Mouse (Mus musculus) midbrain, embryonic 14.5 days (tissue): ENCODE results near the gene Runx1. TPM values are rescaled to one million over a fixed set of nuclear protein-coding genes. Genes with fewer than 3 reads are reported as not detected.

Experiments used
- ATAC-seq: fragments of 200-750 bp; cut with Nextera tagmentation; 2 replicates; pipeline ENCODE4 v1.8.0; 2017; ENCODE audit warnings: moderate number of reproducible peaks, moderate library complexity; ENCODE audit not compliant: low FRiP score, low TSS enrichment
- DNase-seq: peaks from one replicate; pipeline ENCODE4 v3.0.0-alpha.2; 2015
- H3K27ac ChIP-seq: fragments of 300-500 bp; sonication (generic); replicated peaks from 2 replicates; pipeline ENCODE4 v1.5.1; 2014; ENCODE audit warnings: mild to moderate bottlenecking, low read depth, low read length, moderate library complexity
- H3K27me3 ChIP-seq: fragments of 300-500 bp; sonication (generic); 2 replicates; pipeline ENCODE4 v1.6.1; 2014; ENCODE audit warnings: low read length, control low read depth, mixed read lengths; ENCODE audit not compliant: control insufficient read depth, insufficient read depth
- H3K36me3 ChIP-seq: fragments of 300-500 bp; sonication (generic); 2 replicates; pipeline ENCODE4 v1.6.1; 2014; ENCODE audit warnings: low read length, control low read depth; ENCODE audit not compliant: control insufficient read depth, insufficient read depth
- H3K4me1 ChIP-seq: fragments of 300-500 bp; sonication (generic); 2 replicates; pipeline ENCODE4 v1.6.1; 2014; ENCODE audit warnings: mild to moderate bottlenecking, antibody characterized with exemption, low read length, control low read depth; ENCODE audit not compliant: control insufficient read depth, insufficient read depth
- H3K4me2 ChIP-seq: fragments of 300-500 bp; sonication (generic); 2 replicates; pipeline ENCODE4 v1.6.1; 2014; ENCODE audit warnings: mild to moderate bottlenecking, low read length, moderate library complexity
- H3K4me3 ChIP-seq: fragments of 300-500 bp; sonication (generic); replicated peaks from 2 replicates; pipeline ENCODE4 v1.5.1; 2014; ENCODE audit warnings: low read depth, low read length
- H3K9ac ChIP-seq: fragments of 300-500 bp; sonication (generic); replicated peaks from 2 replicates; pipeline ENCODE4 v1.6.1; 2014; ENCODE audit warnings: mild to moderate bottlenecking, low read length, moderate library complexity
- H3K9me3 ChIP-seq: fragments of 300-500 bp; sonication (generic); 2 replicates; pipeline ENCODE4 v1.6.1; 2016; ENCODE audit warnings: low read length, control low read depth, mixed read lengths; ENCODE audit not compliant: control insufficient read depth
- WGBS: fragments of 180-500 bp; shearing (Covaris S2); extraction: QIAGEN DNeasy Blood & Tissue Kit; methylation state at CpG from one replicate; pipeline ENCODE4 v1.1.7; 2014; 5-methylcytosine and 5-hydroxymethylcytosine counted together
- polyA plus RNA-seq: library from polyadenylated mRNA; unstranded; fragments of >200 nt; fragmentation: Nextera tagmentation; extraction: Ambion mirVana; gene quantifications from 2 replicates; pipeline ENCODE4 v1.2.1, GENCODE M21; 2014

Runx1 gene
- polyA plus RNA-seq, 1 experiment from 2014 or later, result 0.76 TPM

- H3K4me3 ChIP-seq, result no peak overlapping the region
- H3K4me2 ChIP-seq, result no peak overlapping the region
- no peak overlapping the region for H3K27ac ChIP-seq
- 93% methylated on average over 21 of the region's 21 CpGs for WGBS
- no peaks in the 10 kb centered on the region for H3K36me3 ChIP-seq
- ATAC-seq, result no peak
- peaks cover 27% of the 10 kb centered on the region for H3K27me3 ChIP-seq
- H3K4me1 ChIP-seq, result no peaks in the 10 kb centered on the region
- no peak overlapping the region for H3K9ac ChIP-seq
- H3K9me3 ChIP-seq, result no peaks in the 10 kb centered on the region
- DNase-seq, result no peak
Measured at GRCm38 (mm10) chr16:92688941-92689340, 137.0 kb downstream of the Runx1 start.

- peaks cover 8% of the 10 kb centered on the region for H3K27me3 ChIP-seq
- WGBS, result 87% methylated on average over 10 of the region's 10 CpGs
- no peak overlapping the region for H3K4me3 ChIP-seq
- no peaks in the 10 kb centered on the region for H3K9me3 ChIP-seq
- no peaks in the 10 kb centered on the region for H3K36me3 ChIP-seq
- H3K4me1 ChIP-seq, result no peaks in the 10 kb centered on the region
- DNase-seq, result no peak
- H3K9ac ChIP-seq, result no peak overlapping the region
- ATAC-seq, result no peak
- H3K27ac ChIP-seq, result no peak overlapping the region
- no peak overlapping the region for H3K4me2 ChIP-seq
Measured at GRCm38 (mm10) chr16:92686978-92687377, 139.0 kb downstream of the Runx1 start.

- Histone ChIP-seq H3K4me3 (no peak overlapping the region), H3K4me2 (no peak overlapping the region), H3K27ac (no peak overlapping the region), H3K9me3 (no peaks in the 10 kb centered on the region), H3K36me3 (no peaks in the 10 kb centered on the region), H3K27me3 (no peaks in the 10 kb centered on the region; the same call in 1 of the 2 replicates), H3K4me1 (no peaks in the 10 kb centered on the region), H3K9ac (no peak overlapping the region)
- no peak for ATAC-seq
- no peak for DNase-seq
- 28% methylated on average over 6 of the region's 6 CpGs for WGBS
Measured at GRCm38 (mm10) chr16:92685766-92686315, 140.1 kb downstream of the Runx1 start.

- 81% methylated on average over 21 of the region's 21 CpGs for WGBS
- Histone ChIP-seq H3K4me1 (no peaks in the 10 kb centered on the region), H3K4me2 (no peak overlapping the region), H3K36me3 (no peaks in the 10 kb centered on the region), H3K4me3 (no peak overlapping the region), H3K27me3 (no peaks in the 10 kb centered on the region), H3K9ac (no peak overlapping the region), H3K9me3 (no peaks in the 10 kb centered on the region), H3K27ac (no peak overlapping the region)
- DNase-seq (no peak), ATAC-seq (no peak)
Measured at GRCm38 (mm10) chr16:92684423-92685211, 141.3 kb downstream of the Runx1 start.

- 95% methylated on average over 5 of the region's 5 CpGs for WGBS
Measured at GRCm38 (mm10) chr16:92676630-92677029, 149.3 kb downstream of the Runx1 start.

GRCm38 (mm10) chr16:92675677-92676076 lies 150.3 kb downstream of the Runx1 start:
- Histone ChIP-seq H3K4me1 (no peaks in the 10 kb centered on the region), H3K36me3 (no peaks in the 10 kb centered on the region), H3K4me2 (no peak overlapping the region), H3K4me3 (no peak overlapping the region), H3K9ac (no peak overlapping the region), H3K27me3 (no peaks in the 10 kb centered on the region), H3K27ac (no peak overlapping the region), H3K9me3 (no peaks in the 10 kb centered on the region)
- DNase-seq (no peak), ATAC-seq (no peak)
- 54% methylated on average over 8 of the region's 8 CpGs for WGBS

More at GRCm38 (mm10) chr16:92676630-92677029, 149.3 kb downstream of the Runx1 start:
- no peaks in the 10 kb centered on the region for H3K36me3 ChIP-seq
- no peaks in the 10 kb centered on the region for H3K27me3 ChIP-seq
- ATAC-seq (no peak), DNase-seq (no peak)
- no peak overlapping the region for H3K4me3 ChIP-seq
- H3K27ac ChIP-seq, result no peak overlapping the region
- H3K4me1 ChIP-seq, result no peaks in the 10 kb centered on the region
- H3K9ac ChIP-seq, result no peak overlapping the region
- no peak overlapping the region for H3K4me2 ChIP-seq
- no peaks in the 10 kb centered on the region for H3K9me3 ChIP-seq

GRCm38 (mm10) chr16:92674916-92675450 lies 151.0 kb downstream of the Runx1 start:
- H3K4me1 ChIP-seq, result no peaks in the 10 kb centered on the region
- H3K4me3 ChIP-seq, result no peak overlapping the region
- DNase-seq (no peak), ATAC-seq (no peak)
- H3K9me3 ChIP-seq, result no peaks in the 10 kb centered on the region
- H3K27ac ChIP-seq, result no peak overlapping the region
- H3K4me2 ChIP-seq, result no peak overlapping the region
- no peaks in the 10 kb centered on the region for H3K27me3 ChIP-seq
- H3K36me3 ChIP-seq, result no peaks in the 10 kb centered on the region
- no peak overlapping the region for H3K9ac ChIP-seq
- 79% methylated on average over 11 of the region's 11 CpGs for WGBS

- no peaks in the 10 kb centered on the region for H3K4me1 ChIP-seq
- H3K4me3 ChIP-seq, result no peak overlapping the region
- no peaks in the 10 kb centered on the region for H3K36me3 ChIP-seq
- no peak for ATAC-seq
- no peak for DNase-seq
- H3K9me3 ChIP-seq, result no peaks in the 10 kb centered on the region
- WGBS, result 86% methylated on average over 18 of the region's 18 CpGs
- H3K27me3 ChIP-seq, result no peaks in the 10 kb centered on the region
- no peak overlapping the region for H3K4me2 ChIP-seq
- H3K27ac ChIP-seq, result no peak overlapping the region
- H3K9ac ChIP-seq, result no peak overlapping the region
Measured at GRCm38 (mm10) chr16:92674121-92674816, 151.7 kb downstream of the Runx1 start.
